ENCODE assay signal across 25 mouse cellular contexts in genomic region chr7:30463996-30464395, GRCm38 (mm10). TPM values are rescaled to one million over a fixed set of nuclear protein-coding genes. Genes with fewer than 3 reads are reported as not detected.
"Had no signal": no experiment of that assay in that cellular context is flagged by ENCODE, and none has a peak within 500 bp of the region (broad histone marks: within the 10 kb centered on the region; RNA-seq: fewer than 3 reads in every experiment).

No protein-coding gene starts in this region.

- H3K9me3 ChIP-seq: limb, embryonic 13.5 days had no signal

- H3K9ac ChIP-seq: limb, embryonic 13.5 days; liver, embryonic 14.5 days; liver, postnatal 0 days; lung, embryonic 14.5 days had no signal

- H3K36me3 ChIP-seq: limb, embryonic 13.5 days had no signal

- H3K4me3 ChIP-seq: limb, embryonic 13.5 days had no signal

- H3K27ac ChIP-seq: limb, embryonic 13.5 days; liver, embryonic 14.5 days; stomach, postnatal 0 days had no signal

- DNase-seq: kidney, adult 9 months; kidney, postnatal 14 days; kidney, postnatal 4 days; left cerebral cortex, postnatal 4 days; liver, postnatal 0 days; lung, embryonic 14.5 days; lung, postnatal 36 days; midbrain, embryonic 14.5 days; thymus, adult 2 months; thymus, postnatal 14 days; thymus, postnatal 4 days had no signal

RNA-seq across cellular contexts. Expression of gene Nphs1, which starts 5.9 kb away (rescaled TPM):
- polyA plus RNA-seq: lung, embryonic 14.5 days; midbrain, embryonic 11.5 days; neural tube, embryonic 14.5 days; stomach, embryonic 14.5 days had no signal

RNA-seq across cellular contexts. Expression of gene Kirrel2, which starts 6.5 kb away (rescaled TPM):
- total RNA-seq: megakaryocyte-erythroid progenitor cell, adult 5-6 weeks had no signal
- polyA plus RNA-seq: lung, embryonic 14.5 days; lung, postnatal 0 days had no signal

RNA-seq across cellular contexts. Expression of gene Aplp1, which starts 18.7 kb away (rescaled TPM):
- total RNA-seq: megakaryocyte-erythroid progenitor cell, adult 5-6 weeks had no signal

RNA-seq across cellular contexts. Expression of gene Prodh2, which starts 29.4 kb away (rescaled TPM):
- total RNA-seq: layer of hippocampus, adult 18-20 months; layer of hippocampus, postnatal 14 days; left cerebral cortex, adult 8-10 months; left cerebral cortex, postnatal 14 days; megakaryocyte-erythroid progenitor cell, adult 5-6 weeks; midbrain, postnatal 0 days had no signal
- polyA plus RNA-seq: limb, embryonic 13.5 days; lung, embryonic 14.5 days; lung, postnatal 0 days; midbrain, embryonic 11.5 days; midbrain, embryonic 14.5 days; midbrain, postnatal 0 days; neural tube, embryonic 11.5 days; neural tube, embryonic 14.5 days; stomach, embryonic 14.5 days had no signal
